Mouse (Mus musculus) gastrocnemius, adult 18-20 months (tissue): ENCODE results near the gene Olfr725. TPM values are rescaled to one million over a fixed set of nuclear protein-coding genes. Genes with fewer than 3 reads are reported as not detected.

Experiments
- DNase-seq: peaks from one replicate; pipeline ENCODE4 v3.0.0; 2021; ENCODE audit warnings: low spot score
- long read RNA-seq, 2 experiments: library from polyadenylated mRNA; stranded (forward); transcript quantifications; one replicate each; pipeline ENCODE4 v2.0.0; 2021
- total RNA-seq, 2 experiments: library from RNA; stranded (reverse); gene quantifications; 2 replicates each; pipeline ENCODE4 v1.2.3; 2021

The Olfr725 gene
- total RNA-seq, result not detected
- long read RNA-seq, experiment 1, result 0 reads
- long read RNA-seq, experiment 2, result 0 reads

DNA sequence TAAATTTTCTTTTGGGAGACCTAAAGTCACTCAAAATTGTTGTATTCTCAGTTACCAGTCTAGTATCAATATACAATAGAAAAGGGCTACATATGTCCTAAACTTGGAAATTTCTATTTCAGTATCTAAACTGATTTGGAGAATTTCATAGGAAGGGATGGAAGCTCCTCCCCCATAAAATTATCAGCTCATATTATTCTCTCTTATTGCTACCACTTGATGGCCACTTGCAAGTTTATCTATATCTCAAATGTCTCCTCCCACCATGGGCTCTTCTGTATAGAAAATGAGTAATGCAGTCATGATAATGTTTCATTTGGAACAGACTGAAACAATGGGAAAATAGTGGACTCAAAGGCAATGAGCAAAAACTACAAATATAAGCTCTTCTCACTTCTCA is at the start of gene Olfr725:
Gene Olfr725 (minus strand): TSS at position 101 of the 400 bp plus-strand sequence.
- no peak for DNase-seq

GRCm38 (mm10) chr14:50062733-50063104 is 22.5 kb upstream of the Olfr725 start:
- DNase-seq, result no peak

GRCm38 (mm10) chr14:50061955-50062732 is 22.0 kb upstream of the Olfr725 start:
- peak; percentile 11 for DNase-seq

DNA sequence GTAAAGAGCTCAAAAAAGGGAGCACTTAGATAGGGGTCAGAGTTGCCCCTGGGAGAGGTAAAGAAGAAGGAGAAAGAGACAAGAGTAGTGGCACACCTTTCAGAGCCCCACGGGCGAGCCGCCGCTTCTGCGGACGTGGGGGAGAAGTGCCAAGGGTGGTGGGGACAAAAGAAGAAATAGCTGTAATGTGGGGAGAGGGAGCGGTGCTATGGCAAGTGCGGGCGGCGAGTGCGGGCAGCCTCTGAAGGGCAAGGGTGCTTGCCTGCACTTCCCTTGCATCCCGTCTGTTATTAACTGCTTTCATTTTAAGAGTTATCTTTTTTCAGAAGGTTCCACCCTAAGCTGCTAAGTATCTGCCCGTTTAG is 21.4 kb upstream of the Olfr725 start:
- no peak for DNase-seq

GRCm38 (mm10) chr14:50061179-50061578 is 21.0 kb upstream of the Olfr725 start:
- DNase-seq, result no peak

DNA sequence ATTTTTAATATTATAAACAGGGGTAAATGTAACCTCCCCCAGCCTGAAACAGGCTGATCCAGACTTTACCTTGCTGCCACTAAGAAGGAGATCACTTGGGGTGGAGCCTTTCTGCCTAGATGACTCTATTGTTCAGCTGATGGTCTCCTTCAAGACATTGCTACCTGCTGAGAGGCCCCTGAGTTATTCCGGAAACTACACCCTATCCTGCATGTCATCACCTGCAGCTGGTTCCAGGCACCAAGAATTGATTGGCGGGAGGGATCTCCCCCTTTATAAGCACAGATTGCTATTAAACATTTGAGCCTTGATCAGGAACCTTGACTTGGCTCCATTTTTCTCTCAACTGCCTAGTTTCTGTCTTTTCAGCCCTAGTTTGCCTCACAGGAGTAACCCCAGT is 8.1 kb downstream of the Olfr725 start:
- no peak for DNase-seq

DNA sequence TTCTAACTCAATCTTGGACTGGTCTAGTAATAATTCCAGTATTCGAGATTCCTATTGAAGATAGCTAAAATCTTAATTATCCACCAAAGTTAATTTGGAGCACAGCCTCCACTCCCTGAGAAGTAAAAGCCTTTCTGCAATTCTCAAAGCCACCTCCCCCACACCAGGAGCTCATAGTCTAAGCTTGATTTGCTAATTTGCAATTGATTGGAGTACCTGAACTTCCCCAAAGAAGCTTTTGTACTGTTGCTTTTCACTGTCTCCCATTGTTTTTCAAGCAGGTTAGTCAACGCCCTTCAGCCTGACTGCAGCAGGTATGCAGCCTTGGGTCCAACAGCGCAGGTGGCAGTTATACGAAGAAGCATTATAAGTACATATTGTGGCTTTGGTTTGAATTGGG is 8.8 kb downstream of the Olfr725 start:
- DNase-seq, result no peak

DNA sequence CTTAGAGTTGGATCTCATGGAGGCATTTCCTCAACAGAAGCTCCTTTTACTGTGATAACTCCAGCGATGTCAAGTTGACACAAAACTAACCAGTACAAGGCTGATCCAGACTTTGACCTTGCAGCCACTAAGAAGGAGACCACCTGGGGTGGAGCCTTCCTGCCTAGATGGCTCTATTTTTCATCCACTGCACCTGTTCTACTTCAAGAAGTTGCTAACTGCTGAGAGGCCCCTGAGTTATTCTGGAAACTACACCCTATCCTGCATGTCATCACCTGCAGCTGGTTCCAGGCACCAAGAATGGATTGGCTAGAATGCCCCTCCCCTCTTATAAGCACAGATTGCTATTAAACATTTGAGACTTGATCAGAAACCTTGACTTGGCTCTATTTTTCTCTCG is 13.8 kb downstream of the Olfr725 start:
- no peak for DNase-seq

Other genes with a start within 250 kb of the Olfr725 start
- gene Olfr722, start 138.4 kb downstream of the Olfr725 start, total RNA-seq, result not detected
- not detected for gene Olfr723, start 108.6 kb downstream of the Olfr725 start, total RNA-seq
- not detected for gene Olfr724, start 77.1 kb downstream of the Olfr725 start, total RNA-seq
- not detected for gene Olfr726, start 50.6 kb upstream of the Olfr725 start, total RNA-seq
- gene Olfr727, start 82.8 kb upstream of the Olfr725 start, total RNA-seq, result not detected
- not detected for gene Olfr728, start 102.3 kb upstream of the Olfr725 start, total RNA-seq
- not detected for gene Olfr729, start 112.5 kb upstream of the Olfr725 start, total RNA-seq
- not detected for gene Olfr730, start 147.8 kb upstream of the Olfr725 start, total RNA-seq
- gene Olfr731, start 201.5 kb upstream of the Olfr725 start, total RNA-seq, result not detected
- gene Olfr732, start 243.8 kb upstream of the Olfr725 start, total RNA-seq, result not detected